Mouse (Mus musculus) kidney, adult 2 months (tissue): ENCODE data around the gene Adra2a. TPM values are rescaled to one million over a fixed set of nuclear protein-coding genes. Genes with fewer than 3 reads are reported as not detected.

Experiments used
- DNase-seq: peaks from one replicate; pipeline ENCODE4 v3.0.0; 2021
- H3K27ac ChIP-seq: fragments of 200-500 bp; 2 replicates; pipeline ENCODE4 v1.5.1; 2012; ENCODE audit warnings: low read depth, low read length, control low read depth, inconsistent platforms; ENCODE audit not compliant: insufficient read depth
- H3K27me3 ChIP-seq: fragments of 200-500 bp; replicated peaks from 2 replicates; pipeline ENCODE4 v1.6.1; 2012; ENCODE audit warnings: mild to moderate bottlenecking, moderate library complexity, low read length, inconsistent platforms; ENCODE audit not compliant: control insufficient read depth, insufficient read depth
- H3K36me3 ChIP-seq: fragments of 200-500 bp; 2 replicates; pipeline ENCODE4 v1.6.1; 2012; ENCODE audit warnings: mild to moderate bottlenecking, moderate library complexity, low read length, inconsistent platforms; ENCODE audit not compliant: control insufficient read depth, insufficient read depth
- H3K4me1 ChIP-seq: fragments of 200-500 bp; 2 replicates; pipeline ENCODE4 v1.6.1; 2011; ENCODE audit warnings: low read length; ENCODE audit not compliant: control insufficient read depth, insufficient read depth
- H3K4me3 ChIP-seq: fragments of 200-500 bp; 2 replicates; pipeline ENCODE4 v1.5.1; 2011; ENCODE audit warnings: mild to moderate bottlenecking, low read depth, low read length, control low read depth; ENCODE audit not compliant: insufficient read depth
- CTCF ChIP-seq: fragments of 200-500 bp; conservative IDR thresholded peaks from 2 replicates; pipeline ENCODE4 v1.5.1; 2011; ENCODE audit warnings: low read depth, mild to moderate bottlenecking, control low read depth, low read length, moderate library complexity, mixed read lengths; ENCODE audit not compliant: insufficient read depth, insufficient read length
- POLR2A ChIP-seq: fragments of 200-500 bp; IDR thresholded peaks from one replicate; pipeline ENCODE4 v1.6.1; 2011; ENCODE audit warnings: low read depth, low read length, control low read depth
- WGBS: fragments of 180-500 bp; shearing (Covaris S2); methylation state at CpG from one replicate; pipeline ENCODE4 v1.1.7; 2018; 5-methylcytosine and 5-hydroxymethylcytosine counted together
- polyA plus RNA-seq: library from polyadenylated mRNA; depleted of rRNA; stranded (reverse); fragments of >200 nt; gene quantifications from 2 replicates; pipeline ENCODE4 v1.2.3, GENCODE M21; 2012; rRNA removed

Gene Adra2a
- 1.8 TPM in 2 replicates for polyA plus RNA-seq

GRCm38 (mm10) chr19:54043851-54044250 is at the start of gene Adra2a:
TSS of gene Adra2a (plus strand) at chr19:54044151.
- WGBS, result 74% methylated on average over 5 of the region's 5 CpGs
- no peaks in the 10 kb centered on the region for H3K36me3 ChIP-seq
- TF ChIP-seq POLR2A (no peak), CTCF (no peak)
- 0 out of 2 replicates have a peak, but pooled peaks cover 6% of the 10 kb centered on the region for H3K4me1 ChIP-seq
- H3K4me3 ChIP-seq, result peak within 1 kb of the TSS; percentile 57
- DNase-seq, result no peak
- H3K27ac ChIP-seq, result no peak within 1 kb of the TSS
- peaks cover 2% of the 10 kb centered on the region; the same call in 1 of the 2 replicates for H3K27me3 ChIP-seq

- Histone ChIP-seq H3K4me3 (no peak overlapping the region), H3K27me3 (no peaks in the 10 kb centered on the region), H3K27ac (no peak overlapping the region), H3K36me3 (peaks cover 2% of the 10 kb centered on the region; the same call in 1 of the 2 replicates), H3K4me1 (no peaks in the 10 kb centered on the region)
- TF ChIP-seq CTCF (no peak), POLR2A (no peak)
- DNase-seq, result no peak
- WGBS, result 88% methylated on average over 1 of the region's 1 CpGs
Observed at GRCm38 (mm10) chr19:53994276-53994675, 49.7 kb upstream of the Adra2a start.

- Histone ChIP-seq H3K4me3 (no peak overlapping the region), H3K27me3 (no peaks in the 10 kb centered on the region), H3K4me1 (no peaks in the 10 kb centered on the region; the same call in 1 of the 2 replicates), H3K27ac (no peak overlapping the region), H3K36me3 (no peaks in the 10 kb centered on the region)
- no peak for DNase-seq
- 75% methylated on average over 4 of the region's 4 CpGs for WGBS
- TF ChIP-seq CTCF (no peak), POLR2A (no peak)
Observed at GRCm38 (mm10) chr19:54010973-54011372, 33.0 kb upstream of the Adra2a start.

GRCm38 (mm10) chr19:54014999-54015398 is 29.0 kb upstream of the Adra2a start:
- Histone ChIP-seq H3K4me3 (no peak overlapping the region), H3K27ac (no peak overlapping the region), H3K36me3 (no peaks in the 10 kb centered on the region), H3K27me3 (no peaks in the 10 kb centered on the region), H3K4me1 (no peaks in the 10 kb centered on the region; the same call in 1 of the 2 replicates)
- 94% methylated on average over 5 of the region's 5 CpGs for WGBS
- no peak for DNase-seq
- TF ChIP-seq CTCF, result no peak
- no peak for TF ChIP-seq POLR2A

- no peak overlapping the region for H3K27ac ChIP-seq
- no peak for DNase-seq
- WGBS, result 98% methylated on average over 5 of the region's 5 CpGs
- no peak overlapping the region for H3K4me3 ChIP-seq
- H3K4me1 ChIP-seq, result no peaks in the 10 kb centered on the region; the same call in 1 of the 2 replicates
- H3K36me3 ChIP-seq, result no peaks in the 10 kb centered on the region
- no peaks in the 10 kb centered on the region for H3K27me3 ChIP-seq
- no peak for TF ChIP-seq CTCF
- no peak for TF ChIP-seq POLR2A
Observed at GRCm38 (mm10) chr19:54015503-54015902, 28.4 kb upstream of the Adra2a start.

GRCm38 (mm10) chr19:54035100-54035499 is 8.9 kb upstream of the Adra2a start:
- Histone ChIP-seq H3K27me3 (no peaks in the 10 kb centered on the region), H3K4me1 (no peaks in the 10 kb centered on the region), H3K4me3 (no peak overlapping the region), H3K27ac (no peak overlapping the region), H3K36me3 (peaks cover 4% of the 10 kb centered on the region)
- 88% methylated on average over 6 of the region's 6 CpGs for WGBS
- TF ChIP-seq CTCF (no peak), POLR2A (no peak)
- DNase-seq, result no peak

- Histone ChIP-seq H3K4me1 (no peaks in the 10 kb centered on the region), H3K27me3 (no peaks in the 10 kb centered on the region), H3K4me3 (no peak overlapping the region), H3K36me3 (no peaks in the 10 kb centered on the region), H3K27ac (no peak overlapping the region)
- TF ChIP-seq POLR2A (no peak), CTCF (no peak)
- WGBS, result 75% methylated on average over 7 of the region's 7 CpGs
- no peak for DNase-seq
Observed at GRCm38 (mm10) chr19:54039441-54039840, 4.5 kb upstream of the Adra2a start.
